In the genomic region with DNA sequence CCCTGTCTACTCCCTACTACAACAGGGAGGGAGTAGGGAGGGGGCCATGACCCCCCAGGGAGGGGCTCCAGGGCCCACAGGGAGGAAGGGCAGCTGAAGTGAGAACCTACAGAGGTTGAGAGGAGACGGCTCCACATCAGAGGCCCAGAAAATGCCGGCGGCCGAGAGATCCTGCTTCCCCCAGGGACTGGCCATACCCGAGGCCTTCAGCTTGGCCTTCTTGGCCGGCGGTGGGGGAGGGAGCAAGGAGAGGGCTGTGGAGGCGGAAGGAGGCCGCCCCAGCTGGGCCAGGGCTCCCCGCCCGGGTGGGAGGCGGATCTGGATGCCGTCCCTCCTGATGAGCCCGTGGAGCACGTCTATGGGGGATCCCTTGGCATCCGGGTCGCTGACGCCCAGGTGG, we compare ENCODE assay signal across 19 mouse cellular contexts. TPM values are rescaled to one million over a fixed set of nuclear protein-coding genes. Genes with fewer than 3 reads are reported as not detected.
DNase-seq lines count a peak whose midpoint lies in the region; ATAC-seq lines count a peak whose summit lies in the region.
"Had no signal": no experiment of that assay in that cellular context is flagged by ENCODE, and none has a peak within 500 bp of the region (broad histone marks: within the 10 kb centered on the region; RNA-seq: fewer than 3 reads in every experiment).

No protein-coding gene starts in this region.

- DNase-seq in heart, embryonic 10.5 days (ENCODE audit: low spot score): peak; percentile 73
- no peak for DNase-seq in heart, adult 9 months (ENCODE audit: low spot score in 2 of 2)
- DNase-seq in ovary, adult 18-20 months (ENCODE audit: low spot score): peak; percentile 64
- no peak for DNase-seq in ovary, postnatal 14 days (ENCODE audit: low spot score)
- DNase-seq in adrenal gland, postnatal 14 days: peak; percentile 84
- no peak for DNase-seq in right cerebral cortex, postnatal 10 days (ENCODE audit: low spot score in 2 of 2)
- DNase-seq: embryo, embryonic 11 days; gastrocnemius, adult 2 months; heart, postnatal 36 days; kidney, postnatal 4 days; liver, embryonic 13.5 days; lung, embryonic 14.5 days; lung, postnatal 36 days; right cerebral cortex, postnatal 25 days had no signal

- H3K27me3 ChIP-seq in heart, embryonic 10.5 days (ENCODE audit: insufficient read depth, poor library complexity, severe bottlenecking): no peaks in the 10 kb centered on the region
- no peaks in the 10 kb centered on the region for H3K27me3 ChIP-seq in kidney, embryonic 15.5 days
- H3K27me3 ChIP-seq: heart, embryonic 13.5 days; hindbrain, embryonic 15.5 days; liver, embryonic 13.5 days; Patski had no signal

- peaks cover 26% of the 10 kb centered on the region for H3K4me1 ChIP-seq in heart, embryonic 10.5 days
- peaks cover 16% of the 10 kb centered on the region for H3K4me1 ChIP-seq in kidney, embryonic 15.5 days

- no peak overlapping the region for H3K4me2 ChIP-seq in kidney, embryonic 15.5 days
- H3K4me2 ChIP-seq: heart, embryonic 13.5 days; hindbrain, embryonic 15.5 days; liver, embryonic 13.5 days; lung, embryonic 14.5 days had no signal

- no peak overlapping the region for H3K4me3 ChIP-seq in heart, embryonic 10.5 days
- no peak overlapping the region for H3K4me3 ChIP-seq in kidney, embryonic 15.5 days (replicated peaks)
- H3K4me3 ChIP-seq: gastrocnemius, adult 2 months; heart, embryonic 13.5 days; hindbrain, embryonic 15.5 days; liver, embryonic 13.5 days had no signal

- ATAC-seq in kidney, embryonic 15.5 days (replicated peaks; ENCODE audit: low FRiP score): no peak
- ATAC-seq: intestine, embryonic 16.5 days; Patski had no signal

- 82% methylated on average over 18 of the region's 18 CpGs for WGBS in heart, embryonic 10.5 days
- WGBS in kidney, embryonic 15.5 days: 88% methylated on average over 18 of the region's 18 CpGs

- H3K9ac ChIP-seq in kidney, embryonic 15.5 days: no peak overlapping the region
- H3K9ac ChIP-seq: hindbrain, embryonic 15.5 days; liver, embryonic 13.5 days; lung, embryonic 14.5 days had no signal

- H3K27ac ChIP-seq in heart, embryonic 10.5 days: no peak overlapping the region
- no peak overlapping the region for H3K27ac ChIP-seq in kidney, embryonic 15.5 days
- H3K27ac ChIP-seq: gastrocnemius, adult 2 months; heart, embryonic 13.5 days; hindbrain, embryonic 15.5 days; liver, embryonic 13.5 days had no signal

- H3K9me3 ChIP-seq in heart, embryonic 10.5 days: no peaks in the 10 kb centered on the region
- no peaks in the 10 kb centered on the region for H3K9me3 ChIP-seq in kidney, embryonic 15.5 days (replicated peaks)
- H3K9me3 ChIP-seq: heart, embryonic 13.5 days; hindbrain, embryonic 15.5 days; liver, embryonic 13.5 days had no signal

- peaks cover 78% of the 10 kb centered on the region for H3K36me3 ChIP-seq in heart, embryonic 10.5 days
- H3K36me3 ChIP-seq in kidney, embryonic 15.5 days: peaks cover 79% of the 10 kb centered on the region

RNA-seq across cellular contexts. Expression of gene Akap8l, which starts 9.5 kb away (rescaled TPM):
- 84.7 and 88.6 TPM in 2 replicates for polyA plus RNA-seq in heart, embryonic 10.5 days (2016; fragmentation: Nextera tagmentation; extraction: Ambion mirVana)
- 85.5 and 95.0 TPM in 2 replicates for total RNA-seq in adrenal gland, postnatal 14 days (2021)
- polyA plus RNA-seq in kidney, embryonic 15.5 days (2015; fragmentation: Nextera tagmentation; extraction: Ambion mirVana): 109 and 128 TPM in 2 replicates

RNA-seq across cellular contexts. Expression of gene Wiz, which starts 29.3 kb away (rescaled TPM):
- 17.9 and 21.8 TPM in 2 replicates for polyA plus RNA-seq in heart, embryonic 10.5 days (2016; fragmentation: Nextera tagmentation; extraction: Ambion mirVana)
- 41.8 and 47.9 TPM in 2 replicates for total RNA-seq in adrenal gland, postnatal 14 days (2021)
- polyA plus RNA-seq in kidney, embryonic 15.5 days (2015; fragmentation: Nextera tagmentation; extraction: Ambion mirVana): 25.6 and 26.5 TPM in 2 replicates

RNA-seq across cellular contexts. Expression of gene Akap8, which starts 38.9 kb away (rescaled TPM):
- 100 and 115 TPM in 2 replicates for polyA plus RNA-seq in heart, embryonic 10.5 days (2016; fragmentation: Nextera tagmentation; extraction: Ambion mirVana)
- total RNA-seq in adrenal gland, postnatal 14 days (2021): 78.9 and 96.2 TPM in 2 replicates
- 117 and 119 TPM in 2 replicates for polyA plus RNA-seq in kidney, embryonic 15.5 days (2015; fragmentation: Nextera tagmentation; extraction: Ambion mirVana)

RNA-seq across cellular contexts. Expression of gene Rasal3, which starts 43.5 kb away (rescaled TPM):
- 1.2 and 2.3 TPM in 2 replicates for polyA plus RNA-seq in heart, embryonic 10.5 days (2016; fragmentation: Nextera tagmentation; extraction: Ambion mirVana)
- total RNA-seq in adrenal gland, postnatal 14 days (2021): 1.7 and 18.1 TPM in 2 replicates
- polyA plus RNA-seq in kidney, embryonic 15.5 days (2015; fragmentation: Nextera tagmentation; extraction: Ambion mirVana): 0.33 and 0.95 TPM in 2 replicates
- polyA plus RNA-seq: Patski had no signal

Comparison
In these comparisons a context has a peak if more than half of its experiments do, and no peak if none do; other contexts are left out.
1. DNase-seq: peak in heart, embryonic 10.5 days (single experiment), ovary, adult 18-20 months (single experiment) and adrenal gland, postnatal 14 days (single experiment); none in heart, adult 9 months (0 of 2), ovary, postnatal 14 days (single experiment) and right cerebral cortex, postnatal 10 days (0 of 2).